Mouse (Mus musculus): ENCODE results near the gene Gli3.

DNA sequence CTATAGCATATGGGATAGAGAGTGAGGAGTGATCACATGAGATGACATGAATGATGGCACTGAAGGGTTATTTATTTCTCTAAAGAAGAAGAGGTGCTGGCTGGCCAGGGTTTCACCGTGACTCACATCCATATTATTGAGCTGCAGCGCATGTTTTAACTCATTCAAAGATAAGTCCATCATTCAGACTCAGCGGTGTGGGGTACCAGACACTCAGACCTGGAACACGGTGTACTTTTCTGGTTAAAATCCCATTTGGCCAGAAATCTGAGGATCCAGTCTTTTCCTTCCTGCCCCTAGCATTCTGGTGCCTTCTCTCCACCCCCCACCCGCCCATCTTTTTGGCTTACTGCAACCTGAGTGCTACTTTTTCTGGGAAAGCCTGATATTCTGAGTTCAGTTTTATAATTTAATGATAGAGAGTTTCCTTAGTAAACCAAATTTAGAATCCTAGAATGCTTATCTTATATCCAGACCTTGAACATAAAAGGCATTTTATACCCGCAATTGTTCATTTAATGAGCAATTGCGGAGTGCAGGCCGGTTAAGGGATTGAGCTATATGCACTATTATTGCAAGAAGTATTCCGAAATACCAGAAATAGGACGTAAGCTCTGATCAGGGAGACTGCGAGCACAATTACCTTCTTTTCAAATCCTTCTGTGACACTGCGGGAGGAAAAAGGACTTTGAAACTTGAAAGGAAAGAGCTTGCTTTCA is 80.3 kb downstream of the Gli3 start:
- TF ChIP-seq CTCF (IDR thresholded peaks at IDR 0.05; ENCODE audit: low read depth, low read length) (no peak), POLR2A (IDR thresholded peaks at IDR 0.05; ENCODE audit: extremely low read depth, insufficient read depth, low read length) (no peak)
